Mouse (Mus musculus): ENCODE measurements around the gene Gm21680. TPM values are rescaled to one million over a fixed set of nuclear protein-coding genes. Genes with fewer than 3 reads are reported as not detected.
A peak's percentile ranks its signal among the peaks of the same experiment; 100 is the strongest.
"Not testable (repeated sequence)": the region's sequence is repeated elsewhere in the genome, so short reads cannot be mapped to it uniquely, and the experiment has no call there.

Gene Gm21680
- not detected for total RNA-seq (2021)

GRCm38 (mm10) chr5:25972563-25972962 lies at the start of gene Gm21680:
Gm21680 (minus strand) TSS chr5:25972663.
- intact Hi-C loops (cut with DNase I); DNase-seq: not testable (repeated sequence)

DNA sequence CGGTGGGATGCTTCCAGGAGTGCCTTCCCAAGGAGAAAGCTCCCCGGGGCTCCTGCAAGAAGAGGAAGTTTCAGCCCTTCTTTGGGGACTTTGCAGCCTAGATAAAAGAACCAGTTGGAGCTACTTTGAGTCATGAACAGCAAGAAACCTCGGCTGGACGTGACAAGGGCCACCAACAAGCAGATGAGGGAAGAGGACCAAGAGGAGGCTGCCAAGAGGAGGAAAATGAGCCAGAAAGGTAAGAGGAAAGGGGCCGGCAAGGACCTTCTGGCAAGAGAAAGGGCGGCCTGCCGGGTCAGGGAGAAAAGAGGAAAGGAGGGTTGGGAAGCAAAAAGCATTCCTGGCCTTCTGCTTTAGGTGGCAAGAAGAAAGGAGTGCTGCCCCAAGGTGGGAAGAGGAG lies 35.2 kb upstream of the Gm21680 start:
- intact Hi-C loops (cut with DNase I); DNase-seq: not testable (repeated sequence)

GRCm38 (mm10) chr5:26006937-26007695 lies 34.7 kb upstream of the Gm21680 start:
- intact Hi-C loops (cut with DNase I): not testable (repeated sequence)
- peak; percentile 1 to 9 for DNase-seq

DNA sequence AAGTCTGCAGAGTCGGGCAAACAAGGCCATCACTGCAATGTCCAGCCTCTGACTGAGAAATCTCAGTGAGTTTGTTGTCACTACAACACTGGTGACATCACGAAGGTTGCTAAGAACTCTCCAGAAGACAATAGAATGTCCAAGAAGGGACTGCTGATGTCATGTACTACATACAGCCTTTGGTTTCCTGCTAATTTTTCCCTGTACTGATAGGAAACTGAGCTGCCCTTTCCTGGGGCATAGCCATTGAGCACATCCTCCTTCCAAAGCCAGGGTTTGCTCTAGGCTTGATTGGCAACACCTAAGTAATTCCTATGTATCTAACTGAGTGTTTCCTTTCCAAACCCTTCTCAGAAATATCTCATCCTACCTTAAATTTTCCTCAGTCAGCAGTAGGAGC lies 32.2 kb upstream of the Gm21680 start, which contains the start of gene Gm1979:
Gene Gm1979, minus strand, starts transcription at position 101 of the 400 bp plus-strand sequence.
- intact Hi-C loops (cut with DNase I); DNase-seq: not testable (repeated sequence)

DNA sequence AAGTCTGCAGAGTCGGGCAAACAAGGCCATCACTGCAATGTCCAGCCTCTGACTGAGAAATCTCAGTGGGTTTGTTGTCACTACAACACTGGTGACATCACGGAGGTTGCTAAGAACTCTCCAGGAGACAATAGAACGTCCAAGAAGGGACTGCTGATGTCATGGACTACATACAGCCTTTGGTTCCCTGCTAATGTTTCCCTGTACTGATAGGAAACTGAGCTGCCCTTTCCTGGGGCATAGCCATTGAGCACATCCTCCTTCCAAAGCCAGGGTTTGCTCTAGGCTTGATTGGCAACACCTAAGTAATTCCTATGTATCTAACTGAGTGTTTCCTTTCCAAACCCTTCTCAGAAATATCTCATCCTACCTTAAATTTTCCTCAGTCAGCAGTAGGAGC lies 16.1 kb upstream of the Gm21680 start, which contains the start of gene Gm21698:
Gene Gm21698, minus strand, starts transcription at position 101 of the 400 bp plus-strand sequence.
- intact Hi-C loops (cut with DNase I); DNase-seq: not testable (repeated sequence)

- intact Hi-C loops (cut with DNase I); DNase-seq: not testable (repeated sequence)
Observed at GRCm38 (mm10) chr5:25957050-25957449, 15.4 kb downstream of the Gm21680 start.

DNA sequence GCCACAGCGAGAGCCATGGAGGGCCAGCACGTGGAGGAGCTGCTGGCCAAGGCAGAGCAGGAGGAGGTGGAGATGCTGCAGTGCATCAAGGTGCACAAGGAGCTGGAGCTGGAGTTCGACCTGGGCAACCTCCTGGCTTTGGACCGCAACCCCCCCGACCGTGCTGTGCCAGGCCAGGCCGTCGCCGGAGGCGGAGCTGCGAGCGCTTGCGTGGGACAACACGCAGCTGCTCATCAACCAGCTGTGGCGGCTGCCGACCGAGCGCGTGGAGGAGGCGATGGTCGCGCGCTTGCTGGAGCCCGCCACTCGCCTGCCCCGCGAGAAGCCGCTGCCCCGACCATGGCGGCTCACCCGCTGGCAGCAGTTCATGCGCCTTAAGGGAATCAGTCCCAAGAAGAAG lies 15.9 kb downstream of the Gm21680 start:
- intact Hi-C loops (cut with DNase I); DNase-seq: not testable (repeated sequence)

GRCm38 (mm10) chr5:25954317-25954716 lies 18.1 kb downstream of the Gm21680 start, which contains the start of gene Gm21671:
Gm21671 (minus strand) TSS chr5:25954417.
- DNase-seq; intact Hi-C loops (cut with DNase I): not testable (repeated sequence)

GRCm38 (mm10) chr5:25945391-25945790 lies 27.1 kb downstream of the Gm21680 start:
- DNase-seq; intact Hi-C loops (cut with DNase I): not testable (repeated sequence)

DNA sequence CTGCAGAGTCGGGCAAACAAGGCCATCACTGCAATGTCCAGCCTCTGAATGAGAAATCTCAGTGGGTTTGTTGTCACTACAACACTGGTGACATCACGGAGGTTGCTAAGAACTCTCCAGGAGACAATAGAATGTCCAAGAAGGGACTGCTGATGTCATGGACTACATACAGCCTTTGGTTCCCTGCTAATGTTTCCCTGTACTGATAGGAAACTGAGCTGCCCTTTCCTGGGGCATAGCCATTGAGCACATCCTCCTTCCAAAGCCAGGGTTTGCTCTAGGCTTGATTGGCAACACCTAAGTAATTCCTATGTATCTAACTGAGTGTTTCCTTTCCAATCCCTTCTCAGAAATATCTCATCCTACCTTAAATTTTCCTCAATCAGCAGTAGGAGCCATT lies 30.2 kb downstream of the Gm21680 start, which contains the start of gene Gm21663:
Gene Gm21663, minus strand, starts transcription at position 101 of the 400 bp plus-strand sequence.
- DNase-seq; intact Hi-C loops (cut with DNase I): not testable (repeated sequence)

Other genes starting within 250 kb of the Gm21680 start
- gene Actr3b, start 212.7 kb downstream of the Gm21680 start, total RNA-seq (2021): 10 to 100 TPM; 18.6 to 19.5 TPM
- gene Gm21663, start 30.3 kb downstream of the Gm21680 start, total RNA-seq (2021): not detected
- gene Gm21671, start 18.2 kb downstream of the Gm21680 start, total RNA-seq (2021): not detected
- not detected for gene Gm21698, start 16.0 kb upstream of the Gm21680 start, total RNA-seq (2021)
- not detected for gene Gm1979, start 32.1 kb upstream of the Gm21680 start, total RNA-seq (2021)
- not detected for gene Gm5862, start 50.3 kb upstream of the Gm21680 start, total RNA-seq (2021)
- gene Speer4a, start 66.9 kb upstream of the Gm21680 start, total RNA-seq (2021): not detected
- not detected for gene Gm7347, start 85.9 kb upstream of the Gm21680 start, total RNA-seq (2021)
- gene Gm10471, start 116.6 kb upstream of the Gm21680 start, total RNA-seq (2021): not detected
- gene 5031410I06Rik, start 132.7 kb upstream of the Gm21680 start, total RNA-seq (2021): not detected
- gene Gm10220, start 148.8 kb upstream of the Gm21680 start, total RNA-seq (2021): not detected